Mouse (Mus musculus): ENCODE data around the gene Slc5a11.

Gene Slc5a11

GRCm38 (mm10) chr7:123283826-123284225 lies 69.2 kb downstream of the Slc5a11 start:
- no peak for DNase-seq (ENCODE audit: low spot score in 2 of 2)

- DNase-seq (ENCODE audit: low spot score in 2 of 2) = no peak
These were observed 71.3 kb downstream of the Slc5a11 start for GRCm38 (mm10) chr7:123285896-123286295.

- DNase-seq (ENCODE audit: low spot score in 2 of 2) = no peak
These were observed 73.3 kb downstream of the Slc5a11 start for GRCm38 (mm10) chr7:123287903-123288302.

GRCm38 (mm10) chr7:123289176-123289575 lies 74.6 kb downstream of the Slc5a11 start:
- DNase-seq (ENCODE audit: low spot score in 2 of 2) = no peak

- no peak for DNase-seq (ENCODE audit: low spot score in 2 of 2)
These were observed 77.4 kb downstream of the Slc5a11 start for GRCm38 (mm10) chr7:123291942-123292341.

- no peak for DNase-seq (ENCODE audit: low spot score in 2 of 2)
These were observed 79.3 kb downstream of the Slc5a11 start for GRCm38 (mm10) chr7:123293898-123294297.

- DNase-seq (ENCODE audit: low spot score in 2 of 2) = no peak
These were observed 80.8 kb downstream of the Slc5a11 start for GRCm38 (mm10) chr7:123295423-123295822.

- no peak for DNase-seq (ENCODE audit: low spot score in 2 of 2)
These were observed 81.5 kb downstream of the Slc5a11 start for GRCm38 (mm10) chr7:123296097-123296496.

GRCm38 (mm10) chr7:123298225-123298624 lies 83.6 kb downstream of the Slc5a11 start:
- no peak for DNase-seq (ENCODE audit: low spot score in 2 of 2)

- DNase-seq (ENCODE audit: low spot score in 2 of 2) = no peak
These were observed 85.7 kb downstream of the Slc5a11 start for GRCm38 (mm10) chr7:123300258-123300657.

- DNase-seq (ENCODE audit: low spot score in 2 of 2) = no peak
These were observed 90.8 kb downstream of the Slc5a11 start for GRCm38 (mm10) chr7:123305397-123305796.

- no peak for DNase-seq (ENCODE audit: low spot score in 2 of 2)
These were observed 92.7 kb downstream of the Slc5a11 start for GRCm38 (mm10) chr7:123307236-123307635.

GRCm38 (mm10) chr7:123307887-123308558 lies 93.4 kb downstream of the Slc5a11 start:
- DNase-seq (ENCODE audit: low spot score in 2 of 2) = no peak

GRCm38 (mm10) chr7:123311836-123312235 lies 97.3 kb downstream of the Slc5a11 start:
- no peak for DNase-seq (ENCODE audit: low spot score in 2 of 2)

- DNase-seq (ENCODE audit: low spot score in 2 of 2) = no peak
These were observed 98.2 kb downstream of the Slc5a11 start for GRCm38 (mm10) chr7:123312738-123313137.

GRCm38 (mm10) chr7:123322452-123323121 lies 108.0 kb downstream of the Slc5a11 start:
- peak; percentile 19 to 25 for DNase-seq (ENCODE audit: low spot score in 2 of 2)

All from natural killer cell, adult 2 months (primary cell).